Mouse (Mus musculus): ENCODE results near the gene Lrrc3c.

Lrrc3c gene

GRCm38 (mm10) chr11:98630646-98631045 lies 32.6 kb downstream of the Lrrc3c start:
- no peak for DNase-seq

- peak; percentile 30 for DNase-seq
Observed at GRCm38 (mm10) chr11:98635312-98635970, 37.4 kb downstream of the Lrrc3c start.

GRCm38 (mm10) chr11:98637501-98637900 lies 39.4 kb downstream of the Lrrc3c start:
- no peak for DNase-seq

DNA sequence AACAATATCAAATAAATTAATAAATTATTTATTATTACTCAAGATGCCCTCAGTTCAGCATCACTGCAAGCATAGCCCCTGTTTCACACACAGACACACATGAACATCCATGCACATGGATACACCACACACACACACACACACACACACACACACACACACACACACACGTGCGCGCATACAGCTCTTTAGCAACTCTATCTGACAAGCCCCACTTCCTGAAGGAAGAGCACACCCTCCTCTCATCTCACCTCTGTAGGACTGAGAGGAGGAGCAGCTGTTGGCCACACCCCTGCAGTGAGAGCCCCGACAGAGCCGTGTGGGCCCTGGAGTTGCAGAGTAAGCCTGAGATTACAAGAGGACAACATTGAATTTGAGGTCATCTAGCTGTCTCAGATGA lies 42.0 kb downstream of the Lrrc3c start:
- DNase-seq, result no peak

- peak; percentile 74 for DNase-seq
Observed at GRCm38 (mm10) chr11:98644757-98645156, 46.7 kb downstream of the Lrrc3c start.

- DNase-seq, result peak; percentile 61
Observed at GRCm38 (mm10) chr11:98645946-98646345, 47.9 kb downstream of the Lrrc3c start.

GRCm38 (mm10) chr11:98646459-98646858 lies 48.4 kb downstream of the Lrrc3c start, which contains the start of gene Gsdma2:
Gsdma2 (plus strand) TSS chr11:98646759.
- no peak for DNase-seq

All from kidney, adult 9 months (tissue).